Mouse (Mus musculus) midbrain, embryonic 16.5 days (tissue): ENCODE measurements at regions not wholly inside any gene's neighbourhood (a gene's known extent, or its start where the extent isn't known, plus 50 kb on each side); places are given as distances from the start of the nearest gene placed in this dataset.

Experiments
- ATAC-seq: fragments of 200-750 bp; cut with Nextera tagmentation; 2 replicates; pipeline ENCODE4 v1.8.0; 2017; ENCODE audit warnings: moderate TSS enrichment
- H3K27ac ChIP-seq: fragments of 300-500 bp; sonication (generic); 2 replicates; pipeline ENCODE4 v1.5.1; 2014; ENCODE audit warnings: mild to moderate bottlenecking, low read length, mixed read lengths
- H3K27me3 ChIP-seq: fragments of 300-500 bp; sonication (generic); 2 replicates; pipeline ENCODE4 v1.6.1; 2014; ENCODE audit warnings: low read depth, low read length, mixed read lengths; ENCODE audit not compliant: control insufficient read depth, insufficient read depth
- H3K36me3 ChIP-seq: fragments of 300-500 bp; sonication (generic); 2 replicates; pipeline ENCODE4 v1.6.1; 2014; ENCODE audit warnings: mild to moderate bottlenecking, low read length, moderate library complexity, mixed read lengths; ENCODE audit not compliant: control insufficient read depth, insufficient read depth
- H3K4me1 ChIP-seq: fragments of 300-500 bp; sonication (generic); 2 replicates; pipeline ENCODE4 v1.6.1; 2014; ENCODE audit warnings: mild to moderate bottlenecking, low read length, mixed read lengths; ENCODE audit not compliant: control insufficient read depth, insufficient read depth
- H3K4me2 ChIP-seq: fragments of 300-500 bp; sonication (generic); 2 replicates; pipeline ENCODE4 v1.6.1; 2014; ENCODE audit warnings: mild to moderate bottlenecking, low read length, mixed read lengths
- H3K4me3 ChIP-seq: fragments of 300-500 bp; sonication (generic); 2 replicates; pipeline ENCODE4 v1.5.1; 2014; ENCODE audit warnings: low read depth, mild to moderate bottlenecking, low read length, moderate library complexity, mixed read lengths
- H3K9ac ChIP-seq: fragments of 300-500 bp; sonication (generic); 2 replicates; pipeline ENCODE4 v1.6.1; 2014; ENCODE audit warnings: low read depth, low read length, mixed read lengths
- H3K9me3 ChIP-seq: fragments of 300-500 bp; sonication (generic); replicated peaks from 2 replicates; pipeline ENCODE4 v1.6.1; 2014; ENCODE audit warnings: mild to moderate bottlenecking, low read length, mixed read lengths; ENCODE audit not compliant: control insufficient read depth, poor library complexity, severe bottlenecking
- WGBS: fragments of 180-500 bp; shearing (Covaris S2); extraction: QIAGEN DNeasy Blood & Tissue Kit; methylation state at CpG from one replicate; pipeline ENCODE4 v1.1.7; 2014; 5-methylcytosine and 5-hydroxymethylcytosine counted together

GRCm38 (mm10) chr2:78418561-78419338, 449.2 kb upstream of the Ube2e3 start:
- Histone ChIP-seq H3K9me3 (no peaks in the 10 kb centered on the region), H3K27ac (no peak overlapping the region), H3K27me3 (no peaks in the 10 kb centered on the region), H3K4me3 (no peak overlapping the region), H3K9ac (no peak overlapping the region), H3K4me2 (no peak overlapping the region), H3K4me1 (no peaks in the 10 kb centered on the region), H3K36me3 (no peaks in the 10 kb centered on the region)
- ATAC-seq: no peak
- 76% methylated on average over 3 of the region's 3 CpGs for WGBS

DNA sequence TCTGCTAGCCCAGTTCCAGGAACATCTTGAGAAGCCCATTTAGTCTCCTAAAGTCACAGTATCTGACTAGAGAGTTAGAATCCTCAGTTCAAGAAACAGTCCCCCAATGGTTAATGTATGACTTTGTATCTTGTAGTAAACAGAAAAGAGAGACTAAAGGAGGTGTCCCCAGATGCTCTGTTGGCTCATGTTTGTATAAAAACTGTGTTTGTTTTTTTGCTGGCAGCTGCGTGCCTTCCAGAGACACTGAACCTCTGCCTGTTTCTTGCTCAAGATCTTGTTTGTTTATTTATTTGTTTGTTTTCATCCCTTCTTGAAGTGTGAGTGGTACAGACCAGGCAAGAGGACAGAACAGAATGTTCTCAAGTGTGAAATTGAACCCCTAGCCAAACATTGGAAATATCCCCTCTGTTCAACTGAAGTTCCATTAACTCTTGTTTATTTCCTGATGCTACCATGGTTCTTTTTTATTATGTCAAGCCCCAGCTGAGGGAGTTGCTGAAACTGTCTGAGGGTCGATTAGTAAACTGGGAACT, 451.3 kb upstream of the Ube2e3 start:
- Histone ChIP-seq H3K4me3 (no peak overlapping the region), H3K36me3 (no peaks in the 10 kb centered on the region), H3K27me3 (no peaks in the 10 kb centered on the region), H3K27ac (no peak overlapping the region), H3K4me1 (no peaks in the 10 kb centered on the region), H3K4me2 (no peak overlapping the region), H3K9me3 (no peaks in the 10 kb centered on the region), H3K9ac (no peak overlapping the region)
- 70% methylated on average over 2 of the region's 2 CpGs for WGBS
- no peak for ATAC-seq

DNA sequence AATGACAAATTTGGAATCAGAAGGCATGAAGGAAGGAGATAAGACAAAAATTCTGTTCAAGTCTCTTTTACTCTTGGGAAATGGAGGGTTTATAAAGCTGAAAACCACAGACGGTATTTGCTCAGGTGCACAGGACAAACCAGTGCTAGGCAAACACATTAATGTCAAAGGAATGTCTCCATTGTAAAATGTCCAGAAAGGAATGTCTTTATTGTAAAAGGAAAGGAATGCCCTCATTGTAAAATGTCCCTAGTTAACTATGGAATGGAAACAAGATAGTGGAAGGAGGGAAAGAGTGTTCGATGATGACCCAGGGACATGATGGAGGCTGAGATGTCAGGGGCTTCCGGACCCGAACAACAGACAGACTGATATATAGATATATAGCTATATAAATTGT, 454.9 kb upstream of the Ube2e3 start:
- WGBS: 86% methylated on average over 4 of the region's 4 CpGs
- Histone ChIP-seq H3K36me3 (no peaks in the 10 kb centered on the region), H3K9me3 (no peaks in the 10 kb centered on the region), H3K9ac (no peak overlapping the region), H3K4me1 (no peaks in the 10 kb centered on the region), H3K4me3 (no peak overlapping the region), H3K4me2 (no peak overlapping the region), H3K27ac (no peak overlapping the region), H3K27me3 (no peaks in the 10 kb centered on the region)
- no peak for ATAC-seq

GRCm38 (mm10) chr2:78403890-78404289, 457.7 kb upstream of the Cwc22 start:
- H3K9me3 ChIP-seq: no peaks in the 10 kb centered on the region
- no peak overlapping the region for H3K4me3 ChIP-seq
- no peaks in the 10 kb centered on the region; the same call in 1 of the 2 replicates for H3K4me1 ChIP-seq
- H3K27ac ChIP-seq: no peak overlapping the region
- WGBS: 88% methylated on average over 3 of the region's 3 CpGs
- H3K36me3 ChIP-seq: no peaks in the 10 kb centered on the region
- H3K9ac ChIP-seq: no peak overlapping the region
- H3K27me3 ChIP-seq: no peaks in the 10 kb centered on the region
- no peak for ATAC-seq
- no peak overlapping the region for H3K4me2 ChIP-seq

- no peaks in the 10 kb centered on the region for H3K36me3 ChIP-seq
- H3K4me1 ChIP-seq: no peaks in the 10 kb centered on the region; the same call in 1 of the 2 replicates
- H3K9me3 ChIP-seq: no peaks in the 10 kb centered on the region
- no peak overlapping the region for H3K4me3 ChIP-seq
- no peak overlapping the region for H3K4me2 ChIP-seq
- no peaks in the 10 kb centered on the region for H3K27me3 ChIP-seq
- ATAC-seq: no peak
- no peak overlapping the region for H3K9ac ChIP-seq
- H3K27ac ChIP-seq: no peak overlapping the region
These were observed 453.1 kb upstream of the Cwc22 start for GRCm38 (mm10) chr2:78399236-78399635.

- Histone ChIP-seq H3K27ac (no peak overlapping the region), H3K4me2 (no peak overlapping the region), H3K27me3 (no peaks in the 10 kb centered on the region), H3K4me3 (no peak overlapping the region), H3K36me3 (no peaks in the 10 kb centered on the region), H3K9me3 (no peaks in the 10 kb centered on the region), H3K9ac (no peak overlapping the region), H3K4me1 (no peaks in the 10 kb centered on the region; the same call in 1 of the 2 replicates)
- WGBS: 81% methylated on average over 3 of the region's 3 CpGs
- no peak for ATAC-seq
These were observed 450.7 kb upstream of the Cwc22 start for GRCm38 (mm10) chr2:78396924-78397323.

GRCm38 (mm10) chr2:78393090-78393489, 446.9 kb upstream of the Cwc22 start:
- H3K4me3 ChIP-seq: no peak overlapping the region
- no peaks in the 10 kb centered on the region for H3K27me3 ChIP-seq
- H3K36me3 ChIP-seq: no peaks in the 10 kb centered on the region
- H3K4me2 ChIP-seq: no peak overlapping the region
- 52% methylated on average over 4 of the region's 4 CpGs for WGBS
- no peaks in the 10 kb centered on the region for H3K4me1 ChIP-seq
- no peak overlapping the region for H3K27ac ChIP-seq
- H3K9me3 ChIP-seq: no peaks in the 10 kb centered on the region
- H3K9ac ChIP-seq: no peak overlapping the region
- ATAC-seq: no peak

- H3K4me1 ChIP-seq: no peaks in the 10 kb centered on the region
- no peak overlapping the region for H3K4me2 ChIP-seq
- H3K36me3 ChIP-seq: no peaks in the 10 kb centered on the region
- ATAC-seq: no peak
- 24% methylated on average over 2 of the region's 2 CpGs for WGBS
- no peak overlapping the region for H3K9ac ChIP-seq
- H3K27me3 ChIP-seq: no peaks in the 10 kb centered on the region
- H3K9me3 ChIP-seq: no peaks in the 10 kb centered on the region
- H3K27ac ChIP-seq: no peak overlapping the region
- H3K4me3 ChIP-seq: no peak overlapping the region
These were observed 446.2 kb upstream of the Cwc22 start for GRCm38 (mm10) chr2:78392425-78392824.

- Histone ChIP-seq H3K9me3 (no peaks in the 10 kb centered on the region), H3K27me3 (no peaks in the 10 kb centered on the region), H3K36me3 (no peaks in the 10 kb centered on the region), H3K4me1 (no peaks in the 10 kb centered on the region), H3K4me3 (no peak overlapping the region), H3K4me2 (no peak overlapping the region), H3K9ac (no peak overlapping the region), H3K27ac (no peak overlapping the region)
- no peak for ATAC-seq
- WGBS: 86% methylated on average over 4 of the region's 4 CpGs
These were observed 441.8 kb upstream of the Cwc22 start for GRCm38 (mm10) chr2:78388001-78388400.
